15 mouse cellular contexts compared by ENCODE assay signal in the genomic region with DNA sequence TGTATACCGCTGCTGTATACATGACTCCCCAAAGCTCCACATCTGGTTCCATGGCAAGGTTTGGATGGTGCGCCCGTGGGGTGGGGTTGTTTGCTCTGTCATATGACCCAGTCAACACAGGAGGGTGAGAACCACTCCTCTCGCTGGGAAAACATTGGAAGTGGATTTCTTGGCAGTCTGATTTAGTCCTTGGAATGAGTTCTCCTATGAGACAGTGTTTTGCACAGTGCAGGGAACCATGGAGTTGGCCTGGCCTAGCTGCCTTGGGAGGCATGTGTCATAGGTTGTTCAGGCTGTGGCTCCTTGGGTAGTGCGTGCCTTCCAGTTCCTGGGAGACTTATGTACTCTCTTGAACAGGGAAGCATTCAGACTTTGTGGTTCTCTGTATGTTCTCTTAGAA.
DNase-seq lines count a peak whose midpoint lies in the region.
"Had no signal": no experiment of that assay in that cellular context is flagged by ENCODE, and none has a peak within 500 bp of the region (broad histone marks: within the 10 kb centered on the region; RNA-seq: fewer than 3 reads in every experiment).

No protein-coding gene starts in this region.

- peak; percentile 15 for DNase-seq in adrenal gland, postnatal 25 days
- no peak for DNase-seq in adrenal gland, postnatal 4 days (ENCODE audit: low spot score in 2 of 2)
- peak; percentile 60 to 68 for DNase-seq in heart, adult 18-20 months
- no peak for DNase-seq in heart, postnatal 36 days
- DNase-seq in NIH3T3 (ENCODE audit: low read depth), result peak; percentile 41
- peak; percentile 90 for DNase-seq in fibroblast of lung, adult 2 months (ENCODE audit: low read depth)
- no peak for DNase-seq in kidney, postnatal 4 days
- DNase-seq: cerebellum, adult 2 months; cerebellum, postnatal 14 days; forebrain, postnatal 0 days; heart, postnatal 4 days; kidney, adult 8-10 months; layer of hippocampus, postnatal 36 days; lung, embryonic 14.5 days; right cerebral cortex, adult 18-20 months had no signal

- intact Hi-C loops in heart, postnatal 36 days (cut with DNase I), result no loop called here

Comparison
In these comparisons a context has a peak if more than half of its experiments do, and no peak if none do; other contexts are left out.
1. DNase-seq: peak in adrenal gland, postnatal 25 days (single experiment), heart, adult 18-20 months (2 of 2), NIH3T3 (single experiment) and fibroblast of lung, adult 2 months (single experiment); none in adrenal gland, postnatal 4 days (0 of 2), heart, postnatal 36 days (0 of 2) and kidney, postnatal 4 days (0 of 2).